Mouse (Mus musculus) adrenal gland, adult 8-10 months (tissue): ENCODE results near the gene Mxra7. TPM values are rescaled to one million over a fixed set of nuclear protein-coding genes. Genes with fewer than 3 reads are reported as not detected.

Experiments used
- DNase-seq: peaks from one replicate; pipeline ENCODE4 v3.0.0; 2022
- total RNA-seq, 4 experiments: library from RNA; stranded (reverse); gene quantifications; 2 replicates each; pipeline ENCODE4 v1.2.4; 2022

Mxra7 gene
- total RNA-seq, 4 experiments from 2014 or later, result 43.8 to 117 (median 81.5) TPM

DNA sequence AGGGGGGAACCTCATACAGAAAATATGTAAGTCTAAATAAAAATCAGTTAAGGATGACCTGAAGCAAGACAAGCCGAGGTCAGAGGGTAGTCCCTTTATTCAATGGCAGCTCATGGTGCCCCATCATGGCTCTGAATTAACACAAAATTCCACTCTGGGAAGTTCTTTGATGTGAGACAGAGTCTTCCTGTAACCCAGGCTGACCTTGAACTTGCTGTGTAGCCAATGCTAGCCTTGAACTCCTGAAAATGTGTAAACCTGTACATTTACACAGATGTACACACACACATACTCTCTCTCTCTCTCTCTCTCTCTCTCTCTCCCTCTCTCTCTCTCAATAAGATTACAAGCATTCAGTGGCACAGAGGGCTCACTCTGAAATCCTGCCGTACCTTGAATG is 62.9 kb downstream of the Mxra7 start:
- DNase-seq, result no peak

DNA sequence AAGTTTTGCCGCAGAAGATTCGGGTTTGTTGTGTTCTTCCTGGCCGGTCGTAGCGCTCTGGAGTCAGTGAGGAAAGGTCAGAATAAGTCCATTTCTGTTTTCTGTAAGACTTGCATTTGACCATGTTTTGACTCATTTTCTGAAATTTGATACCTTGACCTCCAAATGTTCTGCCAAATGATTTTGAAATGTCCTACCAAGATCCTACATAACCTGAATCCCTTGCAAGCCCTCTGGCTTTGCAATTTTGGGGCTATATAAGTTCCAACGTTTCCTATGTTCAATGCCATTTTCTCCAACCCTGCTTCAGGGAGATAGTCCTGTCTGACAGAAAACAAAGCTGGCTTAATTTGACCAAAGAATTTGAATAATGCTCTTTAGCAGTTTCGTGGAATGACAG is 63.5 kb downstream of the Mxra7 start:
- DNase-seq, result no peak

DNA sequence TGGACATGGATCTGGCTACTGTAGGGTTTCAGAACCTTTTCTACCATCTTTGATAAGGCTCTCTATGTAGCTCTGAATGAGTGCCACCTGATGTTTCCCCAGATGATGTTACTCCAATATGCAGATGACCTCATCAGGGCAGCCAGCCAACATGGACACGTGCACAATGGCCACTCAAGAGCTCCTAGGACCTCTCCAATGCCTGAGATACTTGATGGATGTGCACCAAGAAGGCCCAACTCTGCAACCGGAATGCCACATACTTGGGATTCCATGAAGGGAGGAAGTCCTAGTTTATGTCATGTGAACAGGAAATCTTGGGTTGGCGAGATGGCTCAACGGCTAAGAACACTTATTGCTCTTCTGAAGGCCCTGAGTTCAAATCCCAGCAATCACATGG is 72.7 kb downstream of the Mxra7 start:
- DNase-seq, result no peak

DNA sequence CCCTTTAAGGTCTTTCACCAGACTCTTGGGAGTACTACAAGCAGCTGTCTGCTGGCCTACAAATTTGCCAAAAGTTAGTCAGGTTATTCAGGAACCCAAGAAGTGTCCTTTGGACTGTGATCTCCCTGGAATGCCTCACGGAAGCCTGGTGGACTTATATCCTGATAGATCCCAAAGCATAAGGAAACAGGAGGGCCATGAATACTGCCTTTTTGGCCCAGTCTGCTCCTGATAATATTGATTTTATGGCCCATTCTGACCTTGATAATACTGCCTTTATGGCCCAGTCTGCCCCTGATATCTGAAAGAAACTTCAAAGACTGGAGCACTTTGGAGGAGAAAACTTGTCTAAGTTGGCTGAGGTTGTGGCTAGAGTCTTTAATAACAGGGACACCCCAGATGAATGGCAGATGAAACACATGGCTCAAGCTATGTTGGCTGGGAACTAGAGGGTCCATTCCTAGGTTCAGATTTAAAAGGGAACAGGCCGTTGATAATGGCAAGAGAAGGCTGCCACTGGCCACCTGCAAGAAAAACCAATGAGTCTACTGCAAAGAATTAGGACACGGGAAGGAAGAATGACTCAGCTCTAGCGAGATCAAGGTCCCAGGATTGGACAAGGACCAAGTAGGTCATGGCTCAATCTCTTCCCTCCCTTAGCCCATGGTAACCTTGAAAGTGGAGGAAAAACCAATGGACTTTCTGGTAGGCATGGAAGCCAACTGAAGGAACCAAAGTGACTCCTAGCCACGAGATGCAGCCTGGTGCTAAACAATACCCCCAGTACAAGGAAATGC is 74.0 kb downstream of the Mxra7 start:
- DNase-seq, result peak; percentile 81

Other genes starting within 250 kb of the Mxra7 start
- 10 to 100 TPM; 26.5 to 38.4 (median 33.9) TPM for gene Ube2o, start 246.6 kb downstream of the Mxra7 start, total RNA-seq
- not detected for gene Aanat, start 241.6 kb downstream of the Mxra7 start, total RNA-seq
- gene Rhbdf2, start 201.0 kb downstream of the Mxra7 start, total RNA-seq, result 10 to 100 TPM; 13.3 to 20.5 (median 15.0) TPM
- gene Prcd, start 174.5 kb downstream of the Mxra7 start, total RNA-seq, result 10 to 100 TPM; 16.6 to 27.2 (median 22.8) TPM
- gene Cygb, start 173.7 kb downstream of the Mxra7 start, total RNA-seq, result 10 to 100 TPM; 33.4 to 64.8 (median 48.2) TPM
- under 1 TPM in 3 of 4 experiments, not detected in 1; 0.17 to 0.99 (median 0.19) TPM for gene St6galnac1, start 52.5 kb downstream of the Mxra7 start, total RNA-seq
- 10 to 100 TPM; 28.2 to 43.9 (median 32.6) TPM for gene Mettl23, start 15.2 kb upstream of the Mxra7 start, total RNA-seq
- 10 to 100 TPM; 31.8 to 41.1 (median 33.4) TPM for gene Jmjd6, start 15.4 kb upstream of the Mxra7 start, total RNA-seq
- 10 to 100 TPM; 45.7 to 69.2 (median 52.9) TPM for gene Mfsd11, start 24.4 kb upstream of the Mxra7 start, total RNA-seq
- gene Srsf2, start 25.0 kb upstream of the Mxra7 start, total RNA-seq, result 100 to 1,000 TPM; 183 to 287 (median 255) TPM
- gene Mgat5b, start 90.8 kb upstream of the Mxra7 start, total RNA-seq, result 1 to 10 TPM in 1 of 4 experiments, under 1 TPM in 3; 0.46 to 1.0 (median 0.77) TPM